Mouse (Mus musculus) limb, embryonic 12.5 days (tissue): Measurements from ENCODE around the gene Plau. TPM values are rescaled to one million over a fixed set of nuclear protein-coding genes. Genes with fewer than 3 reads are reported as not detected.

Experiments
- ATAC-seq: fragments of 200-750 bp; cut with Nextera tagmentation; 2 replicates; pipeline ENCODE4 v1.8.0; 2017; ENCODE audit warnings: low read depth, moderate TSS enrichment; ENCODE audit not compliant: insufficient number of reproducible peaks, insufficient read depth, low FRiP score, low TSS enrichment
- H3K27ac ChIP-seq: fragments of 300-500 bp; sonication (generic); 2 replicates; pipeline ENCODE4 v1.5.1; 2016; ENCODE audit warnings: mild to moderate bottlenecking, moderate library complexity
- H3K27me3 ChIP-seq: fragments of 300-500 bp; sonication (generic); 2 replicates; pipeline ENCODE4 v1.6.1; 2016; ENCODE audit warnings: mild to moderate bottlenecking, moderate library complexity
- H3K36me3 ChIP-seq: fragments of 300-500 bp; sonication (generic); 2 replicates; pipeline ENCODE4 v1.6.1; 2016; ENCODE audit warnings: mild to moderate bottlenecking, moderate library complexity
- H3K4me1 ChIP-seq: fragments of 300-500 bp; sonication (generic); replicated peaks from 2 replicates; pipeline ENCODE4 v1.6.1; 2016
- H3K4me2 ChIP-seq: fragments of 300-500 bp; sonication (generic); 2 replicates; pipeline ENCODE4 v1.6.1; 2016; ENCODE audit warnings: mild to moderate bottlenecking, moderate library complexity
- H3K4me3 ChIP-seq: fragments of 300-500 bp; sonication (generic); replicated peaks from 2 replicates; pipeline ENCODE4 v1.5.1; 2016; ENCODE audit warnings: mild to moderate bottlenecking
- H3K9ac ChIP-seq: fragments of 300-500 bp; sonication (generic); replicated peaks from 2 replicates; pipeline ENCODE4 v1.6.1; 2016; ENCODE audit warnings: mild to moderate bottlenecking, moderate library complexity
- H3K9me3 ChIP-seq: fragments of 300-500 bp; sonication (generic); 2 replicates; pipeline ENCODE4 v1.6.1; 2016; ENCODE audit warnings: mild to moderate bottlenecking, moderate library complexity
- WGBS: fragments of 180-500 bp; shearing (Covaris S2); methylation state at CpG from one replicate; pipeline ENCODE4 v1.1.7; 2016; 5-methylcytosine and 5-hydroxymethylcytosine counted together
- polyA plus RNA-seq: library from polyadenylated mRNA; unstranded; fragments of >200 nt; fragmentation: Nextera tagmentation; extraction: Ambion mirVana; gene quantifications from 2 replicates; pipeline ENCODE4 v1.2.1, GENCODE M21; 2016

Plau gene
- polyA plus RNA-seq, 1 experiment from 2014 or later = 0.64 TPM

DNA sequence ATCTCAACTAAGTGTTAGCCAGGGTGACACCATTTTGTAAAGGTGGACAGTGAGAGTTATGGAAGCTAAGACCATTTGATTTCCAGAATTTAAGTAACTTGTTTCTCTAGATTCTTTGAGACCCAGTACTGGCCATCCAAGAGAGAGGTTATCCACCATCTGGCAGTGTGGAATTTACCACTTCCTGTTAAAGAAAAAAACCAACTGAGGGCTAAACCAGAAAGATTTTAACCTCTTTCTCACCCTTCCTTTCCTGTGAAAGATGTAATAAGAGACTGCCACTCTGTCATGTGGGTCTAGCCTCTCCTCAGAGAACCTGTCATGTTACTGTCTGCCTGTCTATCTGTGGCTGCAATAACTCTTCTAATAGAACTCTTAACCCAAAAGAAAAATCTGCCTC lies 26.6 kb upstream of the Plau start:
- Histone ChIP-seq H3K4me2 (no peak overlapping the region), H3K9ac (no peak overlapping the region), H3K4me3 (no peak overlapping the region), H3K27me3 (no peaks in the 10 kb centered on the region), H3K36me3 (no peaks in the 10 kb centered on the region), H3K4me1 (peaks cover 8% of the 10 kb centered on the region; the same call in 1 of the 2 replicates), H3K9me3 (no peaks in the 10 kb centered on the region), H3K27ac (no peak overlapping the region)
- ATAC-seq = no peak

DNA sequence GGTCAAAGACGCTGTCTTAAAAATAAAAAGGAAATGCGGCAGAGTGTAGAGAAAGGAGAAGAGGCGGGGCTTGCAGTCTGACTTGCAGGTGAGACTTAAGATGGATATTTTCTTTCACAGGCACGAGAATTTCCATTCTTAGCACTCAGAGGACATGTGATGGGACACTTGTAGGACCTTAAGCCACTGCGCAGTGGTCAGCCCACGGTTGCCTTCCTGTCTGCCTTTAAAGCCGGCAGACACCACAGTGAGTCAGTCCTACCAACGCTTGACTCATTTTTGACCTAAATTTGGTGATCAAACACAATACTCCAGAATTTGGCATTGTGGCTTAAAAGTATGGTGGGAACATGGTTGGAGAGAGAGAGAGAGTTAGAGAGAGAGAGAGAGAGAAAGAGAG lies 25.2 kb upstream of the Plau start:
- H3K9ac ChIP-seq = no peak overlapping the region
- no peak overlapping the region for H3K4me3 ChIP-seq
- H3K4me1 ChIP-seq = no peaks in the 10 kb centered on the region
- no peak for ATAC-seq
- H3K4me2 ChIP-seq = no peak overlapping the region
- H3K27me3 ChIP-seq = no peaks in the 10 kb centered on the region
- 87% methylated on average over 8 of the region's 8 CpGs for WGBS
- H3K9me3 ChIP-seq = no peaks in the 10 kb centered on the region
- no peaks in the 10 kb centered on the region for H3K36me3 ChIP-seq
- H3K27ac ChIP-seq = no peak overlapping the region

DNA sequence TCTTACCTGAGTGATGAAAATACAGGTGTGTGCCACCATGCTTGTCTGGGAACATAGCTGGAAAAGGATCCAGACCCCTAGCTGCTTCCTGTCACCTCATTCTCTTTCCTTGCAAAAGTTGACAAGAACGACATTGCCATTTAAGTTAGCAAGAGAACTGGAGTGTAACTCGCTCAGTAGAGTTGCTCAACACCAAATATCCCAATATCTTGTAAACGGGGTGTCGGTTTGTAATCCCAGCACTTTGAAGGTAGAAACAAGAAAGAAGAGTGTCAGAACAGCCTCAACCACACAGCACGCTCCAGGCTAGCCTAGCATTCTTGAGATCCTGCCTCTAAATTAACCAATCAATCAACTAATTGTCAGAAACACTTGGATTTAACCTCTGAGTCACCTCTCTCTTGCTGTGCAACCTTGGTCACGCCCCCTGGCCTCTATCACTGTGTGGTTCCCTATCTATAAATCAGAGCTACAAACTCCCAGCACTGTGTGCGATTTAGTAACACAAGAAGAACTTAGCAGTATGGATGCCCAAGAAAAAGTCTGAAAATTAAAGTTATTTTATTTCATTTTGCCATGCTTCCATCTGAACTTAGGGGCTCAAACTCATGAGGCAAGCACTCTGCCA lies 24.6 kb upstream of the Plau start:
- no peak for ATAC-seq
- Histone ChIP-seq H3K4me1 (no peaks in the 10 kb centered on the region), H3K4me2 (no peak overlapping the region), H3K4me3 (no peak overlapping the region), H3K9ac (no peak overlapping the region), H3K27ac (no peak overlapping the region), H3K36me3 (no peaks in the 10 kb centered on the region), H3K27me3 (no peaks in the 10 kb centered on the region), H3K9me3 (0 out of 2 replicates have a peak, but pooled peaks cover 5% of the 10 kb centered on the region)
- WGBS = 55% methylated on average over 7 of the region's 7 CpGs

DNA sequence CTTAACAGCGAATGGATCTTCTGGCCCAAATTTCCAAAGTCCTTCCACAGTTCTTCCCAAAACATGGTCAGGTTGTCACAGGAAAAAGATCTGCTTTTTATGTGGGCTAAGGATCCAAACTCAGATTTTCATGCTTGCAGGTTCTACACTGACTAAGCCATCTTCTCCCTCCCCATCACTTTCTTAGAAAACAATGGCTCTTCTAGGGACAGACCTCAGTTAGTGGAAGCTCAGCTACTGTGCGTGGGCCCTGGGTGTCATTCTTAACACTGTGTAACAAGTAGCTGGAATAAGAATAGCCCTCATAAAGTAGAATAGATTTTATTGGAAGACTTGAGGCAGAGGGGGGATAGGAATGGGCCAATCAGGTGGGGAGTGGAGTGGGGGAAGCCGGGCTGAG lies 21.0 kb upstream of the Plau start:
- H3K36me3 ChIP-seq = no peaks in the 10 kb centered on the region
- H3K9me3 ChIP-seq = 0 out of 2 replicates have a peak, but pooled peaks cover 5% of the 10 kb centered on the region
- no peaks in the 10 kb centered on the region for H3K4me1 ChIP-seq
- no peak for ATAC-seq
- H3K9ac ChIP-seq = no peak overlapping the region
- H3K27me3 ChIP-seq = no peaks in the 10 kb centered on the region
- H3K4me2 ChIP-seq = no peak overlapping the region
- WGBS = 77% methylated on average over 3 of the region's 3 CpGs
- H3K27ac ChIP-seq = no peak overlapping the region
- no peak overlapping the region for H3K4me3 ChIP-seq

DNA sequence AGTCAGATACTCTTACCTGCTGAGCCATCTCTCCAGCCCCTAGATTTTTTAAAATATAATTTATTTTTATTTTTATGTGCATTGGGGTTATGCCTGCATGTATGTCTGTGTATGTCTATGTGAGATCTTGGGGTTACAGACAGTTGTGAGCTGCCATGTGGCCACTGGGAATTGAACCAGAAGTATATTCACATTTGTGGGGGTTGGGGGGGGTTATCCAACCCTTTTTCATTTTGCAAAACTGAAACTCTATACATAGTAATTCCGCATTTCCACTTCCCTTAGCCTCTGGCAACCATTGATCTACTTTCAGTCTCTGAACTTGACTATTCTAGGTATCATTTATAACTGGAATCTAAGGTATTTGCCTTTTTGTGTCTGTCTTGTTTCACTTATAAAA lies 11.9 kb upstream of the Plau start:
- Histone ChIP-seq H3K9me3 (no peaks in the 10 kb centered on the region), H3K4me1 (no peaks in the 10 kb centered on the region), H3K27ac (no peak overlapping the region), H3K9ac (no peak overlapping the region), H3K4me3 (no peak overlapping the region), H3K4me2 (no peak overlapping the region), H3K36me3 (no peaks in the 10 kb centered on the region), H3K27me3 (no peaks in the 10 kb centered on the region)
- ATAC-seq = no peak
- 79% methylated on average over 1 of the region's 1 CpGs for WGBS

DNA sequence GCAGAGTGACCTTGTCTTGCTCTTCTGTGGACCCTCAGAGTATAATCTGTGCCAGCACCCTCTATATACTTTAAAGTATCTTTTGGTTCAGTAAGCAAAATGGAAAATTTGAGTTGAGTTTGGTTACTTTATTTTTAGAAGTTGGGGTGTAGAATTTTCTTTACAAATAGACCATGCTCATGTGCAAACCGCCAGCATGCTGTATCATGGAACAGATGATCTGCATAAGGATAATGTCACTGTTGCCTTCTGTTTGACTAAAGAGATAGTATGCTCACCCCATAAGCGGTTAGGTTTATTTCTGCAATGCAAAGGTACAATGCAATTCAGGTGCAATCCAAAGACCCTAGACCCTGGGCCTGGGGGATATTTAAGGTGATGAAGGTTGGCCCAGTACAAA lies 10.9 kb upstream of the Plau start:
- H3K27ac ChIP-seq = no peak overlapping the region
- no peaks in the 10 kb centered on the region for H3K36me3 ChIP-seq
- H3K9me3 ChIP-seq = no peaks in the 10 kb centered on the region
- WGBS = 90% methylated on average over 2 of the region's 2 CpGs
- no peak overlapping the region for H3K4me2 ChIP-seq
- H3K27me3 ChIP-seq = no peaks in the 10 kb centered on the region
- no peak for ATAC-seq
- no peak overlapping the region for H3K9ac ChIP-seq
- no peak overlapping the region for H3K4me3 ChIP-seq
- H3K4me1 ChIP-seq = no peaks in the 10 kb centered on the region

DNA sequence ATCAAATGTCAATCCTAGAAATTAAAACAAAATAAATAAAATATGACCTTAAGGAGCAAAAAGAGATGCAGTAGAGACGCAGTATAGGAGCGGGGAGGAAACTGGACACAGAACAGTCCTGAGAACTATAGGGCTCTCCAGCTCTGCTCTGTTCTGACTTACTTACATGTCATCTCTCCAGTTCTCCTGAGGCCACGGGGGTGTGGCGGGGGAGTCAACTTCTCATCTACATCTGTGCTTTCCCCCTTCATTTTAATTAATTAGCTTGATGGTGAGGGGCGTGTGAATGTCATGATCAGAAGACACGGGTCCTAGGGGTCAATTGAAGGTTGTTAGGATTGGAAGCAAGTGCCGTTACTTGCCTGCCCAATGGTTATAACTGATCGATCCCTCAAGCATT lies 9.4 kb upstream of the Plau start:
- no peak for ATAC-seq
- Histone ChIP-seq H3K9ac (no peak overlapping the region), H3K27ac (no peak overlapping the region), H3K4me2 (no peak overlapping the region), H3K36me3 (no peaks in the 10 kb centered on the region), H3K27me3 (no peaks in the 10 kb centered on the region), H3K4me1 (0 out of 2 replicates have a peak, but pooled peaks cover 3% of the 10 kb centered on the region), H3K4me3 (no peak overlapping the region), H3K9me3 (no peaks in the 10 kb centered on the region)
- WGBS = 74% methylated on average over 8 of the region's 8 CpGs

DNA sequence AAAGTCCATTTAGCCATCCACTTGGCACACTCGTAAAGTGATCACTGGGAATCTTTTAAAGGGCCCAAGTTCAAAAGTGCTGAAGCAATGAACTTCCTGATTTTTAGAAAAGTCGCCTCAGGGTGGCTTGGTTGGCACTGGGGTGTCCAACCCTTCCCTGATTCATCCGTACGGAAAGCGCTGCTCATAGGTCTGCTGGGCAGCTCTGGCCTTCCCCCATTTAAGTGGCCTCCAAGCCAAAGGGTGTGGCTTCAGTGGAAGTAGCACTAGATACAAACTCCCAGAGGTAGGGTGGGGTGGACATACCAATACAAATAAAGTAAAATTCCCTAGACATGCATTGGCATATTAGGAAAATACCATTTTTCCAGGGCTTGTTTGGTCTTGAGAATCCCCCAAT lies 9.0 kb upstream of the Plau start:
- H3K36me3 ChIP-seq = no peaks in the 10 kb centered on the region
- H3K4me1 ChIP-seq = 0 out of 2 replicates have a peak, but pooled peaks cover 3% of the 10 kb centered on the region
- no peaks in the 10 kb centered on the region for H3K9me3 ChIP-seq
- 79% methylated on average over 5 of the region's 5 CpGs for WGBS
- no peak overlapping the region for H3K4me3 ChIP-seq
- no peak overlapping the region for H3K27ac ChIP-seq
- no peaks in the 10 kb centered on the region for H3K27me3 ChIP-seq
- no peak overlapping the region for H3K4me2 ChIP-seq
- H3K9ac ChIP-seq = no peak overlapping the region
- no peak for ATAC-seq

DNA sequence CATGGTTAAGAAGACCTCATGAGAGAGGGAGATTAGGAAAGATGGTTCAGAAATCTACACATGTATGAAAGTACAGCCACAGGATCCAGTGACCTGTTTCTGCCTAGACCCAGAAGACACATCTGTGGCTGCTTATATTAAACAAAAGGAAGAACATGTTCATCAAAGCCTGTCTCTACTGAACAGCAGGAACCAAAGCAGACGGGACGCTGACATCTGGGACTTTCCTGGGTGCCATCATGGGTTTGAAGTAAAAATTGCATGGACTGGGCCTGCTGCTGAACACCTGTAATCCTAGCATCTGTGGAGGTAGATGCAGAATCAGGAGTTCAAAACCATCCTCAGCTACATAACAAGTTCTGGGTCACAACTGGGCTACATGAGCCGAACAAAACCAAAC lies 7.9 kb upstream of the Plau start:
- Histone ChIP-seq H3K27ac (no peak overlapping the region), H3K4me2 (no peak overlapping the region), H3K9ac (no peak overlapping the region), H3K4me3 (no peak overlapping the region), H3K9me3 (no peaks in the 10 kb centered on the region), H3K4me1 (0 out of 2 replicates have a peak, but pooled peaks cover 3% of the 10 kb centered on the region), H3K27me3 (no peaks in the 10 kb centered on the region), H3K36me3 (no peaks in the 10 kb centered on the region)
- 79% methylated on average over 3 of the region's 3 CpGs for whole genome bisulfite sequencing
- ATAC-seq = no peak

DNA sequence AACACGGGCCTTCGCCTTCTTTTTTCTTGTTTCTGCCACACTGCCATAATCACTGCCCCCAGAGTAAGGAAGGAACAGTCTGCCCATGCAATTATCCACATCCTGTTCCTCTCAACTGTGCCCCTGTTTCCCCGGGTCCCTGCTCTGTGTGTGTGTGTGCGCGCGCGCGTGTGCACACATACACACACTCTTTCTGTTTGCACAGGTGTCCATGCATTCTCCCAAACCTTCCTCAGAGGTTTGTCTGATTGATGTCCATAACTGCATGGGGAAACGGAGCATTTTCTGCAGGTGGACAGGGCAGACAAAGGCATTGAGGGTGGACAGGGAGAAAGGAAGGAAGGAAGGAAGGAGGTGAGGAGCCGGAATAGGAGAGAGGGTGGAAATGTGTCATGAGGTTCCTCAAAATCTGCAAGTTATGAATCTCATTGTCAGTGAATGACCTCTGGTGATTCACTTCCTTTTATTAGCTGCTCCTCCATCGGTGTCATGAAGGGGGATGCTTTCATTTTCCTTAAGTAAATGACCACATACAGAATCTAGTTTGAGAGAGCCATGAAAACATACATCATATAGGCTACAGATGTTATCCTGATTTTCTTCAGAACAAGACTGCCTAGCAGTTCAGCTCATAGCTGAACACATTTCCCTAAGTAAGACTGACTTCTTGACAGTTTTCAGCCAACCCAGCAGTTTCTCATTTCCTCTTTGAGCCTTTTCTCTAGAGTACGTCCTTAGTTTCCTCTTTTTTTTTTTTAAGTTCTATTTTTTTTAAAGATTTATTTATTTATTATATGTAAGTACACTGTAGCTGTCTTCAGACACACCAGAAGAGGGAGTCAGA lies 6.7 kb upstream of the Plau start:
- Histone ChIP-seq H3K27me3 (no peaks in the 10 kb centered on the region), H3K4me3 (no peak overlapping the region), H3K4me2 (no peak overlapping the region), H3K9ac (no peak overlapping the region), H3K9me3 (no peaks in the 10 kb centered on the region), H3K4me1 (0 out of 2 replicates have a peak, but pooled peaks cover 3% of the 10 kb centered on the region), H3K36me3 (no peaks in the 10 kb centered on the region), H3K27ac (no peak overlapping the region)
- ATAC-seq = no peak
- WGBS = 74% methylated on average over 12 of the region's 12 CpGs

DNA sequence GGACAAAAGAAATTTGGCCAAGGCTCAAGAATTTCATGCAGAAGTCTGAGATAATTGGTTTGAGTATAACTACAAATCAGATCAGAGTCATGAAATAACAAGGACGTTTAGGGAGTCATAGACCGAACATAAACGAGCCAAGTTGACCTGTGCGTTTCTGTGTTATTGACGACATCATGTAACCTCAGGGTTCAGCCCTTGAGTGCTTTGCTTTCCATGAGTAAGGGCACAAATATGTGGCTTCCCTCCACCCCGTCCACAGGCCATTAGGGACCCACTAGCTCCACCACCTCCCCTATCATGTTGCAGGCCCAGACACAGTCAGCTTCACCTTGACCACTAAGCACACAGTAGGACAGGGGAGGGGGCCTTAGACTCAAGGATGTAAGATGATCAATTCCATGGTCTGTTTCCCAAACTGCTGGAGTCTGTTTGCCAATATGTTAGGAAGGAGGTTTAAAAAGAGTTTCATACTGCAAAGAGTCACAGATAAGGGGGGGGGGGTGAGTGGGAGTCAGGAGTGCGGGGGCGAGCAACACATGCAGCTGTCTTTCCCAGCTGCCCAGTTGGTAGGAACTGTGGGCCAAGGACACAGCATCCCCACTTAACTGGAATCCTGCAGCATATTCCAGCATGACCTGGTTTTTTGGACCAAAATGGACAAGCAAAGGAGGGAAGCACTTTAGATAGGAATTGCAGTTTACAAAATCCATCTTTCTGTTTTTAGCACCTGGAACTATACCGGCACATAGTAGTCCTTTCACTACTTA lies 5.1 kb upstream of the Plau start:
- no peak overlapping the region for H3K4me3 ChIP-seq
- no peak overlapping the region for H3K4me2 ChIP-seq
- whole genome bisulfite sequencing = 71% methylated on average over 9 of the region's 9 CpGs
- no peak for ATAC-seq
- no peak overlapping the region for H3K9ac ChIP-seq
- no peak overlapping the region for H3K27ac ChIP-seq
- no peaks in the 10 kb centered on the region for H3K9me3 ChIP-seq
- H3K27me3 ChIP-seq = no peaks in the 10 kb centered on the region
- 0 out of 2 replicates have a peak, but pooled peaks cover 6% of the 10 kb centered on the region for H3K4me1 ChIP-seq
- H3K36me3 ChIP-seq = no peaks in the 10 kb centered on the region
